Mouse (Mus musculus) induced T-regulatory cell, adult 2 months (primary cell): ENCODE data around the gene Apc2.
"Not testable (repeated sequence)": the region's sequence is repeated elsewhere in the genome, so short reads cannot be mapped to it uniquely, and the experiment has no call there.

Experiments
- DNase-seq: peaks from one replicate; pipeline ENCODE4 v3.0.0-alpha.2; 2012; ENCODE audit warnings: low read depth

Gene Apc2

DNA sequence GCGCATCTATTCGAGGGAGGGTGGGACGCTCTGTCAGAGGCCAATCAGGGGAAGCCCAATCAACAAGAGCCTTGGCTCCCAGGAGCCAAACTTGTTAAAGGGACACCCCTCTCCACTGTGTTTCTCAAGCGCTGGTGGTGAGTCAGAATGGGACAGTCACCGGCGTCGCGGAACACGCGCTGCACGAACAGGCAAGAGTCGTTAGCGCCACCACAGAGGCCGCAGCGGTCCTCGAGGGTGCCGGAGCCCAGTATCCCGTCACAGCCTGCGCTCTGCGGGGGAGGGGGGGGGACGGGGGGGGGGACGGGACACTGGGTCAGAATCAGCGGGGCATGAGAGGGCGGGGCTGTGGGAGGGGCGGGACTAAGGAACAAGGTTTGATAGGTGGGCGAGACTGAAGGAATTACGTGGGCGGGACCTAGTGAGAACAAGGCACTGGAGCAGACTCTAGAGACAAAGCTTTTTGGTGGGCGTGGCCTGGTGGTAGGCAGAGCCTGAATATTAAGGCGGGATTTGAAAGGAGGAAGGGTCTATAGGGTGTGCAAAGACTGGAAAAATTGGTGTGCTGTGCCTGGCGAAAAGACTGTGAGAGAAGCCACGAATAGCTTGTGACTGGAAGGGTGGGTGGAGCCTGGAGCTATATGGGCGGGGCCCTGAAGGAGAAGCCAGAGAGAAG is 47.1 kb downstream of the Apc2 start:
- DNase-seq = peak; percentile 88

- no peak for DNase-seq
These were observed 47.7 kb downstream of the Apc2 start for GRCm38 (mm10) chr10:80343425-80343895.

DNA sequence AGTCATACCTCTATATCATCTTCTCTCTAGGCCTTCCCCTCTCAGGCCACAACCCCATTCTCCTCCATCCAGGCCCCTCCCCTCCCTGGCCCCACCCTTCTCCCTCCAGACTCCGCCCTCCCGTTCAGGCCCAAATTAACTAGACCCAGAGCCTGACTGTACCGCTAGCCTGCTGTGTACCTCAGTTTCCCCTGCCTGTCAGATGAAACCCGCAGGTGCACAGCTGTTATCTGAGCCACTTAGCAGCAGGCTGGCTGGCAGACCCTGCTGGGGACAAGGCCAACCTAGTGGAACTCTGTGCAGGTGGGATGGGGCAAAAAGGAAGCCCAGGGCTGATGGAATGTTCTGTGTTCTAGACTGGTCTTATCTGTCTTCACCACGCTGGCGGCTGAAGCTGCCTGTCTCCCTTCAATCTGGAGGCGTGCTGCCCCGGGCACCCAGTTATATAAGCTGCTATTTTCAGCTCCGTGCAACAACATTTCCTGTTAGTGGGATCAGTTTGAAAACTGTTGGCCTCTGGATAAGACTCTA is 48.4 kb downstream of the Apc2 start:
- peak; percentile 51 for DNase-seq

GRCm38 (mm10) chr10:80345122-80345521 is 49.3 kb downstream of the Apc2 start:
- DNase-seq = peak; percentile 49

GRCm38 (mm10) chr10:80345929-80346328 is 50.2 kb downstream of the Apc2 start:
- DNase-seq = not testable (repeated sequence)

DNA sequence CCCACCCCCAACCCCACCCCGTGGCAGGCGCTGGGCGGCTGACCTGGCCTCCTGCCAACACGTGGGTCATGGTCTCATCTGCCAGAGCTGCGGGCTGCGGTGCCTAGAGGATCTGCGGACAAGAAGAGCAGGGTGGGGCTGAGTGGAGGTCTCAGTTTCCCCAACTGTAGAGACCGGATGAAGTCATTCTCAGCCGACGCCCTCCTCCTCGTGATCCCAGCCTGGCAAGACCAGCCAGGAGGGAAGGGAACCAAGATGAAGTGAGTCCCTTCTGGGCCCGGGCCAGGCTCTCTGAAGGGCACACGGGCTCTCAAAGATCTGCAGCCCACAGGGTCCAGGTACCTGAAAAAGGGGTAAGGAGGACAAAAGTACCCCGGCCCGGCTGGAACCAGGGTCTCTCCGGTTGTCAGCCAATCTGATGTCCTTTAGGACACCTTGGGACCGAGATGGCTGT is 51.8 kb downstream of the Apc2 start:
- DNase-seq = no peak

GRCm38 (mm10) chr10:80348244-80348781 is 52.5 kb downstream of the Apc2 start, which contains the start of gene Adamtsl5:
Gene Adamtsl5, minus strand, starts transcription at chr10:80348412.
- peak; percentile 86 for DNase-seq

DNA sequence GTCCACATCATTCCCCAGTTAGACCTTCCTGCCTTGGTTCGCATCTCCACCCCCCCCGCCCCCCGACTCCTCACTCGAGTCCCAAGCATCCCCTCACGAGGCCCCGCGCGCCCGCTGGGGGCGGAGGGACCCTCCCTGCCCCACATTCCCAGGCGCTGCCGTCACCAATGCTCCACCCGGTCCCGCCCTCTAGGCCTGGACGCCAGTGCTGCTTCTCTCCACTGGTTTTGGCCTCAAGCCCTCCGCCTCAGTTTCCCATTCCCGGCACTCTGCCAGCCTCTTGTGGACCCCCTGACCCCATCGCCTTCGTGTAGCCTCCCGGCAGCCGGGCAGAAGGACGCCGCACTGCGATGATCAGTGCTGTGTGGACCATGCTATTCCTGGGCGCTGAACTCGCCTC is 53.2 kb downstream of the Apc2 start:
- no peak for DNase-seq

DNA sequence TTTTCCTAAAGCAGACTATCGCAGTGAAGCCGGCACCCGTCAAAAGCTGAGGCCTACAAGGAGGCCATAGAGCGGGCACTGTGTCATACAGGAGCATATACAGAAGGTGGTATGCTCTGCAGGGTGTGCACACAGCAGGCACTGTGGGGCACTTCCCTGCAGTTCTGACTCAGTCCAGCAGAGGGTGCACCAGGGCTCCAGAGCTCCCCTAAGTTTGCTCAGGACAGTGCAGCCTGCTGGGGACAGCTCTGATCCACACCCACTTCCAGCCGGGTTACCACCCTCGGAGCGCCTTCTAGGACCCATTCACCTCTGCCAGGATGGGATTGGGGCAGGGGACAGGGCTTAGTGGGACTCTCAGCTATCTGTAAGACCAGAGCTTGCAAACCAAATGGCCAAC is 54.5 kb downstream of the Apc2 start:
- peak; percentile 91 for DNase-seq

GRCm38 (mm10) chr10:80351896-80352295 is 56.1 kb downstream of the Apc2 start:
- no peak for DNase-seq

- no peak for DNase-seq
These were observed 57.0 kb downstream of the Apc2 start for GRCm38 (mm10) chr10:80352727-80353126.

DNA sequence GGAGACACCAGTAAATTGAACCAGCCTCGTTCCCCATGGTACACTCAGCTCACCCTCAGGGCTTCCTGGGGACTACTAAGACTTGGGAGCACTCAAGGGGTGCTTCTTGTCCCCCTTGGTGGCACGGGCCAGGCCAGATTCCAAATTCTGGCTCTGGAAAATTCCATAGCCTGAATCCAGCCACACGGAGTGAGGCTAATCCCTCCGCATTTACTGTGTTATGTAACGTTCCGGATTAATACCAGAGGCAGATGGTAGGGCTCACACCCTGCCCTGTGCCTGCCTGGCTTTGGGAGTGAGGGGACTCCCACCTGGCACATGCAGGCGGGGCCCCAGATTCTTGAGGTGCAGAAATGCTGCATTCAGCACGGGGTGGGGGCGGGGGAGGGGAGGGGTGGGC is 59.7 kb downstream of the Apc2 start:
- no peak for DNase-seq

DNA sequence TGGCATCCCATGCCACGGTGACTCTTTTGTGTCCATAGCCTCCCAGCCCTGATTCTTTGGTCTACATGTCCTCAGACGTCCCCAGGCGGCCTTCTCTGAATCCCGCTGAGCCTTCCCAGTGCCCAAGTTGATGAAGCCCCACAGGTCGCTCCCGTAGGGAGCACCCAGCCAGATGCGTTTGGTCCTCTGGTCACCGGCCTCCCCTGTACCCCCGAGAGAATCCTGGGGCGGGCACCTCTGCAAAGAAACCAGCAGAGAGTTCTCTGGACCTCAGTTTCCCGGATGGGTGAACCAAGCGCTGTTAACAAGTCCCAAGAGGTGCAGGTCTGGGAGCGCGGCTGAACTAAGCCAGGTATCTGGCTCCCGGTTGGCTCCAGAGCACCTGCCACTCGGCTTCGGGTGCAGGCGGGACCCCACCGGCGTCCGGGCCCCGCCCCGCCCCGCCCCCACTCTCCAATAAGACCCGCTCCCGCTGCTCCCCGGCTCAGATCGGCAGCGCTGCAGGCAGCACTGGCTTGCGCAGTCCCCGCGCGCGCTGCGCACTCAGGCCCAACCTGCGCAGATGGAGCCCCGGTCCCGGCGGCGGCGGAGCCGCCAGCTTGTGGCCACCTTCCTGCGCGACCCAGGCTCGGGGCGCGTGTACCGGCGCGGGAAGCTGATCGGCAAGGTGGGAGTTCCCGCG is 60.4 kb downstream of the Apc2 start, which contains the start of gene Plk5:
Plk5 (plus strand) TSS at position 459 of the 682 bp plus-strand sequence.
- no peak for DNase-seq

GRCm38 (mm10) chr10:80356737-80357136 is 61.0 kb downstream of the Apc2 start:
- no peak for DNase-seq

DNA sequence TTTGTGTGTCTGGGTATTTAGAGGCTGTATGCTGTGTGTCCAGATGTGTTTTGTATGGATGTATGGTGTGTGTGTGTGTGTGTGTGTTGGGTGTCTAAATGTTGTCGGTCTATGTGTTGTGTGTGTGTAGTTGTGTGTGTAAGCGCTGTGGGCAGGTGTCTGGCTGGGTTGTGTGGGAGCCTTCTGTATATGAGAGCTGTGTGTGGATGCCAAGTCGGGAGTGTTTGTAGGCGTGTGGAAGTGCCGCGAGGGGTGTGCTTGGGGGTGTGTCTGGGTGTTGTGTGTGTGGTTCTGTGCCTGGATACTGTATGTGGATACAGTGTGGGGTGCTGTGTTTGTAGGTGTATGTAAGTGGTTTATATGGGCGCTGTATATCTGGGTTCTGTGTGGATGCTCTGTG is 61.6 kb downstream of the Apc2 start:
- DNase-seq = no peak

DNA sequence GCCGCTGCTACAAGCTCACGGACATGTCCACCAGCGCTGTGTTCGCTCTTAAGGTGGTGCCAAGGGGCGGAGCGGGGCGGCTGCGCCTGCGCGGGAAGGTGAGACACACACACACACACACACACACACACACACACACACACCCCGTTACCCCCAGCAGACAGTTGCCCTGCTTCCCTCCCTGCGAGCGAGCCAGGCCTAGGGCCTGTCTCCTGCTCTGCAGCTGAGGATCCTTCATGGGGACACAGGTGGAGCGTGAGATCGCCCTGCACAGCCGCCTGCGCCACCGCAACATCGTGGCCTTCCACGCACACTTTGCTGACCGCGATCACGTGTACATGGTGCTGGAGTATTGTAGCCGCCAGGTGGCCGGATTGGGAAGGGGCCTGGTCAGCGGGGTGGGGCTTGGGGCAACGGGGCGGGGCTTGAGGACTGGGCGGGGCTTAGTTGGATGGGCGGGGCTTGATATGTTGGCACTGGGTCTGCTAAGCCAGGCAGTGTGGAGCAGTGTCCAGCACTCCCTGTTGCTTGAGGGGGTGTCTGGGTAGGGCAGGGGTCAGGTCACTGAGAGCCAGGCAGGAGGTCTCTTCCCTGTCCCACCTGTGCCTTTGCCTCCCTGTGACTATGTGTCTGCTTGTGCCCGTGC is 62.3 kb downstream of the Apc2 start:
- no peak for DNase-seq

- DNase-seq = no peak
These were observed 68.0 kb downstream of the Apc2 start for GRCm38 (mm10) chr10:80363734-80364133.

DNA sequence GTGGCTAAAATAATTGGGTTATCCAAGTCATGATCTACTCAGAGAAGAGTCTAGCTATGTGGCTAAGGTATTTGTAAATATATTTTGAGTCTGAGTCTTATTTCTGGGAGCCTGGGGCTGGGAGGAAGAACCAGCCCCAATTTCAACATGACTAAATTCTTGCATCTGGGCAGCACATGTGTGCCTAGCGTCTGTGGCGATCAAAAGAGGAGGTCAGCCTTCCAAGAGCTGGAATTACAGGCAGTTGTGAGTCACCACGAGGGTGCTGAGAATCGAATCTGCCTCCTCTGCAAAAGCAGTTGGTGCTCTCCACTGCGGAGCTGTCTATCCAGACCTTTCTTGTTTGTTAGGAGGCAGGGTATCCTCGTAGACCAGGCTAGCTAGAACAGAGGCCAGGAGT is 70.0 kb downstream of the Apc2 start:
- DNase-seq = no peak
